Mouse (Mus musculus) CD4-positive, CD25-positive, alpha-beta regulatory T cell, adult 9 weeks (primary cell): ENCODE results near the gene C2cd4b. TPM values are rescaled to one million over a fixed set of nuclear protein-coding genes. Genes with fewer than 3 reads are reported as not detected.

Source experiments
- polyA plus RNA-seq: library from polyadenylated mRNA; unstranded; fragments of 100-300 nt; shearing (Covaris generic); gene quantifications from one replicate; pipeline ENCODE4 v1.2.1, GENCODE M21; 2017

The C2cd4b gene
- not detected for polyA plus RNA-seq

DNA sequence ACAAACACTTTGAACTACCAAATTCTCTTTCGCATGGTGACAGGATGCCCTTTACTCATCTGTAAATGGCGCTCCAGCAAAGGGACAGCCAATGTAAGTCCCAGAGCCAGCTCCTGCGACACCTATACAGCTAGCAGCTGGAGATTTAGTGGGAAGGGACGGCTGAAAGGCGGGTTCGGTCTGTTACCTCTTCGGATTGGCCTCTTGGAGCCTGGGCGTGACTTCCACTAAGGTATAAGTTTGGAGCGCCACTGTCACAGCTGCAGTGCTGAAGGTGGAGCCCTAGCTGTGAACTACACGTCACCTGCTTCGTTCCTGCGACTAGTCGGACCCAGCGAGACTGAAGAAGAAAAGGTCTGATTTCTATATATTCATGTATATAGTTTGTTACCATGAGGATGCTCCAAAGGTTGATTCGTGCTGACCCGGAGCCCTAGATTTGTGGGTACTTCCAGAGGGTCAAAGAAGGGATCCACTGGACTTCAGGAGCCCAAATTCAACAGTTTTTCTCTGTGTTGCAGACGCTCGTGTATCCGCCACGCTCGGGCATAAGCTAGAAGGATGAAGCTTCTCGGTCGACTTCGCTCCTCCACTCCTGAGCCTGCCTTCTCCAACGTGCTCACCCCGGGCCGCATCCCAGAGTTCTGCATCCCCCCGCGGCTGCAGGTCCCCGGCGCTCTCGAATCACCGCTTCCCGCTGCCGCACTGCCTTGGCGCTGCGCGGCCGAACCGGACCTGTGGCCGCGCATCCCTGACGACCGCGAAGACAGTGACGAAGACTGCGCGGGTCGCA is at the start of gene C2cd4b:
TSS of gene C2cd4b (plus strand) at position 275 of the 793 bp plus-strand sequence.

Other genes starting within 250 kb of the C2cd4b start
- gene Tln2, start 199.7 kb upstream of the C2cd4b start, polyA plus RNA-seq, result 0.10 TPM
- gene C2cd4a, start 72.9 kb downstream of the C2cd4b start, polyA plus RNA-seq, result not detected
- 25.0 TPM for gene Vps13c, start 81.0 kb downstream of the C2cd4b start, polyA plus RNA-seq